Mouse (Mus musculus) kidney, embryonic 14.5 days (tissue): ENCODE results near the gene Casp4. TPM values are rescaled to one million over a fixed set of nuclear protein-coding genes. Genes with fewer than 3 reads are reported as not detected.

Experiments used
- ATAC-seq: fragments of 200-750 bp; cut with Nextera tagmentation; 2 replicates; pipeline ENCODE4 v1.8.0; 2017; ENCODE audit warnings: moderate number of reproducible peaks, mild to moderate bottlenecking, moderate TSS enrichment, moderate library complexity; ENCODE audit not compliant: low FRiP score, low TSS enrichment
- H3K27ac ChIP-seq: fragments of 300-500 bp; sonication (generic); 2 replicates; pipeline ENCODE4 v1.5.1; 2014; ENCODE audit warnings: low read depth, mild to moderate bottlenecking, low read length, moderate library complexity, mixed read lengths
- H3K27me3 ChIP-seq: fragments of 300-500 bp; sonication (generic); 2 replicates; pipeline ENCODE4 v1.6.1; 2014; ENCODE audit warnings: mild to moderate bottlenecking, low read length; ENCODE audit not compliant: control insufficient read depth, insufficient read depth
- H3K36me3 ChIP-seq: fragments of 300-500 bp; sonication (generic); 2 replicates; pipeline ENCODE4 v1.6.1; 2014; ENCODE audit warnings: low read length, mixed read lengths; ENCODE audit not compliant: control insufficient read depth, insufficient read depth
- H3K4me1 ChIP-seq: fragments of 300-500 bp; sonication (generic); 2 replicates; pipeline ENCODE4 v1.6.1; 2014; ENCODE audit warnings: low read length, mixed read lengths; ENCODE audit not compliant: control insufficient read depth, insufficient read depth
- H3K4me2 ChIP-seq: fragments of 300-500 bp; sonication (generic); replicated peaks from 2 replicates; pipeline ENCODE4 v1.6.1; 2014; ENCODE audit warnings: low read depth, mild to moderate bottlenecking, low read length
- H3K4me3 ChIP-seq: fragments of 300-500 bp; sonication (generic); 2 replicates; pipeline ENCODE4 v1.5.1; 2014; ENCODE audit warnings: mild to moderate bottlenecking, low read length
- H3K9ac ChIP-seq: fragments of 300-500 bp; sonication (generic); 2 replicates; pipeline ENCODE4 v1.6.1; 2014; ENCODE audit warnings: low read depth, mild to moderate bottlenecking, low read length, moderate library complexity
- H3K9me3 ChIP-seq: fragments of 300-500 bp; sonication (generic); 2 replicates; pipeline ENCODE4 v1.6.1; 2016; ENCODE audit warnings: low read length; ENCODE audit not compliant: control insufficient read depth
- WGBS: fragments of 180-500 bp; shearing (Covaris S2); extraction: QIAGEN DNeasy Blood & Tissue Kit; methylation state at CpG from one replicate; pipeline ENCODE4 v1.1.7; 2014; 5-methylcytosine and 5-hydroxymethylcytosine counted together
- polyA plus RNA-seq: library from polyadenylated mRNA; unstranded; fragments of >200 nt; fragmentation: Nextera tagmentation; extraction: Ambion mirVana; gene quantifications from 2 replicates; pipeline ENCODE4 v1.2.1, GENCODE M21; 2014

Casp4 gene
- polyA plus RNA-seq, 1 experiment from 2014 or later = 5.7 TPM

- Histone ChIP-seq H3K4me1 (no peaks in the 10 kb centered on the region), H3K36me3 (no peaks in the 10 kb centered on the region), H3K4me2 (no peak within 1 kb of the TSS), H3K27ac (no peak within 1 kb of the TSS), H3K4me3 (no peak within 1 kb of the TSS), H3K9me3 (no peaks in the 10 kb centered on the region), H3K9ac (no peak within 1 kb of the TSS), H3K27me3 (no peaks in the 10 kb centered on the region)
- ATAC-seq = no peak
- WGBS = 77% methylated on average over 11 of the region's 11 CpGs
These were observed 10.1 kb upstream of the Casp4 start, which contains the start of gene Casp1 for GRCm38 (mm10) chr9:5298329-5299131. Gene Casp1, plus strand, starts transcription at chr9:5298517.

GRCm38 (mm10) chr9:5299132-5299381 lies 9.6 kb upstream of the Casp4 start:
- ATAC-seq = no peak
- no peak overlapping the region for H3K9ac ChIP-seq
- H3K4me1 ChIP-seq = no peaks in the 10 kb centered on the region
- 78% methylated on average over 2 of the region's 2 CpGs for WGBS
- H3K4me2 ChIP-seq = no peak overlapping the region
- no peaks in the 10 kb centered on the region for H3K36me3 ChIP-seq
- H3K9me3 ChIP-seq = no peaks in the 10 kb centered on the region
- no peaks in the 10 kb centered on the region for H3K27me3 ChIP-seq
- no peak overlapping the region for H3K27ac ChIP-seq
- no peak overlapping the region for H3K4me3 ChIP-seq

- H3K9me3 ChIP-seq = no peaks in the 10 kb centered on the region
- H3K27me3 ChIP-seq = no peaks in the 10 kb centered on the region
- H3K4me3 ChIP-seq = no peak overlapping the region
- H3K4me2 ChIP-seq = no peak overlapping the region
- H3K36me3 ChIP-seq = no peaks in the 10 kb centered on the region
- no peak for ATAC-seq
- no peak overlapping the region for H3K9ac ChIP-seq
- no peaks in the 10 kb centered on the region for H3K4me1 ChIP-seq
- H3K27ac ChIP-seq = no peak overlapping the region
These were observed 1.5 kb downstream of the Casp4 start for GRCm38 (mm10) chr9:5310112-5310511.

- no peaks in the 10 kb centered on the region for H3K36me3 ChIP-seq
- no peak for ATAC-seq
- no peak overlapping the region for H3K27ac ChIP-seq
- H3K9ac ChIP-seq = no peak overlapping the region
- no peak overlapping the region for H3K4me2 ChIP-seq
- 70% methylated on average over 4 of the region's 4 CpGs for WGBS
- H3K27me3 ChIP-seq = no peaks in the 10 kb centered on the region
- H3K4me3 ChIP-seq = no peak overlapping the region
- no peaks in the 10 kb centered on the region for H3K4me1 ChIP-seq
- H3K9me3 ChIP-seq = no peaks in the 10 kb centered on the region
These were observed 2.8 kb downstream of the Casp4 start for GRCm38 (mm10) chr9:5311435-5311834.

GRCm38 (mm10) chr9:5328204-5328603 lies 19.6 kb downstream of the Casp4 start:
- no peak overlapping the region for H3K4me3 ChIP-seq
- no peaks in the 10 kb centered on the region for H3K9me3 ChIP-seq
- 81% methylated on average over 3 of the region's 3 CpGs for WGBS
- no peaks in the 10 kb centered on the region for H3K27me3 ChIP-seq
- no peak overlapping the region for H3K4me2 ChIP-seq
- H3K4me1 ChIP-seq = no peaks in the 10 kb centered on the region
- H3K27ac ChIP-seq = no peak overlapping the region
- H3K36me3 ChIP-seq = no peaks in the 10 kb centered on the region
- no peak for ATAC-seq
- H3K9ac ChIP-seq = no peak overlapping the region

- Histone ChIP-seq H3K27me3 (no peaks in the 10 kb centered on the region), H3K9me3 (no peaks in the 10 kb centered on the region), H3K4me3 (no peak overlapping the region), H3K4me2 (no peak overlapping the region), H3K9ac (no peak overlapping the region), H3K27ac (no peak overlapping the region), H3K4me1 (no peaks in the 10 kb centered on the region), H3K36me3 (no peaks in the 10 kb centered on the region)
- ATAC-seq = no peak
These were observed 23.8 kb downstream of the Casp4 start for GRCm38 (mm10) chr9:5332441-5332840.

GRCm38 (mm10) chr9:5333422-5333821 lies 24.8 kb downstream of the Casp4 start:
- no peak overlapping the region for H3K27ac ChIP-seq
- no peaks in the 10 kb centered on the region for H3K27me3 ChIP-seq
- no peak overlapping the region for H3K9ac ChIP-seq
- no peak for ATAC-seq
- H3K4me3 ChIP-seq = no peak overlapping the region
- 95% methylated on average over 1 of the region's 1 CpGs for WGBS
- H3K9me3 ChIP-seq = no peaks in the 10 kb centered on the region
- H3K36me3 ChIP-seq = no peaks in the 10 kb centered on the region
- no peaks in the 10 kb centered on the region for H3K4me1 ChIP-seq
- H3K4me2 ChIP-seq = no peak overlapping the region

- Histone ChIP-seq H3K27ac (no peak overlapping the region), H3K4me3 (no peak overlapping the region), H3K9ac (no peak overlapping the region), H3K27me3 (no peaks in the 10 kb centered on the region), H3K9me3 (no peaks in the 10 kb centered on the region), H3K4me2 (no peak overlapping the region), H3K4me1 (no peaks in the 10 kb centered on the region), H3K36me3 (no peaks in the 10 kb centered on the region)
- 77% methylated on average over 1 of the region's 1 CpGs for WGBS
- ATAC-seq = no peak
These were observed 34.5 kb downstream of the Casp4 start for GRCm38 (mm10) chr9:5343092-5343491.

- no peak for ATAC-seq
- H3K27me3 ChIP-seq = no peaks in the 10 kb centered on the region
- 88% methylated on average over 4 of the region's 4 CpGs for WGBS
These were observed 35.5 kb downstream of the Casp4 start for GRCm38 (mm10) chr9:5344090-5344489.

More at GRCm38 (mm10) chr9:5344090-5344489, 35.5 kb downstream of the Casp4 start:
- Histone ChIP-seq H3K9ac (no peak overlapping the region), H3K9me3 (no peaks in the 10 kb centered on the region), H3K4me2 (no peak overlapping the region), H3K36me3 (no peaks in the 10 kb centered on the region), H3K4me3 (no peak overlapping the region), H3K4me1 (no peaks in the 10 kb centered on the region), H3K27ac (no peak overlapping the region)
